9 mouse cellular contexts compared by ENCODE assay signal in genomic region chr12:55442861-55443850, GRCm38 (mm10). TPM values are rescaled to one million over a fixed set of nuclear protein-coding genes. Genes with fewer than 3 reads are reported as not detected.
DNase-seq lines count a peak whose midpoint lies in the region; ATAC-seq and TF ChIP-seq lines count a peak whose summit lies in the region.
"Had no signal": no experiment of that assay in that cellular context is flagged by ENCODE, and none has a peak within 500 bp of the region (broad histone marks: within the 10 kb centered on the region; RNA-seq: fewer than 3 reads in every experiment).

No protein-coding gene starts in this region.

- no peaks in the 10 kb centered on the region for H3K27me3 ChIP-seq in embryonic facial prominence, embryonic 10.5 days (replicated peaks; ENCODE audit: low read depth, poor library complexity, severe bottlenecking)
- no peaks in the 10 kb centered on the region for H3K27me3 ChIP-seq in heart, embryonic 15.5 days
- no peaks in the 10 kb centered on the region for H3K27me3 ChIP-seq in thymus, adult 2 months (ENCODE audit: control insufficient read depth, insufficient read depth, low read length)

- H3K9ac ChIP-seq in heart, embryonic 15.5 days = 0 out of 2 replicates have a peak overlapping the region, but pooled peaks have one; percentile 1

- DNase-seq in thymus, adult 18-20 months = peak; percentile 58 to 71
- DNase-seq in thymus, postnatal 0 days (ENCODE audit: low spot score) = no peak
- DNase-seq in embryonic facial prominence, embryonic 10.5 days (ENCODE audit: low spot score) = no peak
- DNase-seq in kidney, postnatal 14 days = peak; percentile 90
- peak; percentile 60 for DNase-seq in thymus, adult 2 months

- WGBS in embryonic facial prominence, embryonic 10.5 days = 68% methylated on average over 9 of the region's 9 CpGs
- WGBS in heart, embryonic 15.5 days = 40% methylated on average over 9 of the region's 9 CpGs
- WGBS in thymus, adult 2 months = 62% methylated on average over 9 of the region's 9 CpGs

- no peaks in the 10 kb centered on the region for H3K9me3 ChIP-seq in embryonic facial prominence, embryonic 10.5 days
- no peaks in the 10 kb centered on the region for H3K9me3 ChIP-seq in heart, embryonic 15.5 days (replicated peaks)

- ATAC-seq in heart, embryonic 15.5 days (replicated peaks; ENCODE audit: insufficient number of reproducible peaks, insufficient read depth, low FRiP score, low read depth) = peak; percentile 64
- ATAC-seq in megakaryocyte-erythroid progenitor cell, adult 5-6 weeks (replicated peaks; ENCODE audit: low FRiP score, low TSS enrichment, poor library complexity, severe bottlenecking) = peak; percentile 74
- ATAC-seq in monocyte, adult 5-6 weeks (replicated peaks; ENCODE audit: insufficient number of reproducible peaks, low FRiP score, low TSS enrichment, poor library complexity, severe bottlenecking) = no peak

- no peak for TF ChIP-seq POLR2A in thymus, adult 2 months (IDR thresholded peaks at IDR 0.05; ENCODE audit: control insufficient read depth, extremely low read depth, insufficient read depth, low read length, poor library complexity)

- peak overlapping the region; percentile 4; the same call in 1 of the 2 replicates for H3K27ac ChIP-seq in embryonic facial prominence, embryonic 10.5 days (replicated peaks)
- peak overlapping the region; percentile 82 for H3K27ac ChIP-seq in heart, embryonic 15.5 days
- peak overlapping the region; percentile 65 for H3K27ac ChIP-seq in thymus, adult 2 months (ENCODE audit: control insufficient read depth, insufficient read depth, low read length)
- H3K27ac ChIP-seq: macrophage had no signal

- TF ChIP-seq CTCF in thymus, adult 2 months (IDR thresholded peaks at IDR 0.05; ENCODE audit: borderline replicate concordance, control insufficient read depth, extremely low read depth, insufficient read depth, low read length, poor library complexity) = no peak

- H3K36me3 ChIP-seq in embryonic facial prominence, embryonic 10.5 days (replicated peaks) = no peaks in the 10 kb centered on the region
- no peaks in the 10 kb centered on the region for H3K36me3 ChIP-seq in heart, embryonic 15.5 days
- no peaks in the 10 kb centered on the region for H3K36me3 ChIP-seq in thymus, adult 2 months (ENCODE audit: control insufficient read depth, insufficient read depth, low read length)

- H3K4me1 ChIP-seq in embryonic facial prominence, embryonic 10.5 days = peaks cover 55% of the 10 kb centered on the region
- H3K4me1 ChIP-seq in heart, embryonic 15.5 days (replicated peaks) = peaks cover 64% of the 10 kb centered on the region
- peaks cover 72% of the 10 kb centered on the region for H3K4me1 ChIP-seq in thymus, adult 2 months (replicated peaks; ENCODE audit: control insufficient read depth, insufficient read depth, low read length)

- no peak overlapping the region for H3K4me2 ChIP-seq in heart, embryonic 15.5 days

- no peak overlapping the region for H3K4me3 ChIP-seq in embryonic facial prominence, embryonic 10.5 days
- H3K4me3 ChIP-seq in heart, embryonic 15.5 days = no peak overlapping the region
- H3K4me3 ChIP-seq in thymus, adult 2 months (ENCODE audit: control insufficient read depth, insufficient read depth, low read length) = no peak overlapping the region

RNA-seq across cellular contexts. Expression of gene Nfkbia, which starts 49.3 kb away (rescaled TPM):
- polyA plus RNA-seq in thymus, postnatal 0 days (2015; fragmentation: Nextera tagmentation; extraction: Ambion mirVana) = 296 and 339 TPM in 2 replicates
- polyA plus RNA-seq in embryonic facial prominence, embryonic 10.5 days (2016; fragmentation: Nextera tagmentation; extraction: Ambion mirVana) = 44.6 and 55.2 TPM in 2 replicates
- polyA plus RNA-seq in heart, embryonic 15.5 days (2015; fragmentation: Nextera tagmentation; extraction: Ambion mirVana) = 61.4 and 82.5 TPM in 2 replicates
- total RNA-seq in megakaryocyte-erythroid progenitor cell, adult 5-6 weeks (2014; fragmentation: Nextera tagmentation) = 13.8 and 29.4 TPM in 2 replicates
- total RNA-seq in megakaryocyte-erythroid progenitor cell, adult 5-6 weeks (2017) = 71.6 and 81.5 TPM in 2 replicates
- polyA plus RNA-seq in thymus, adult 2 months (2012; rRNA removed) = 613 and 674 TPM in 2 replicates
- 223 to 481 TPM (median 360 TPM) in 3 replicates for total RNA-seq in monocyte, adult 5-6 weeks (2017)

RNA-seq across cellular contexts. Expression of gene Psma6, which starts 59.1 kb away (rescaled TPM):
- 720 and 727 TPM in 2 replicates for polyA plus RNA-seq in thymus, postnatal 0 days (2015; fragmentation: Nextera tagmentation; extraction: Ambion mirVana)
- 510 and 513 TPM in 2 replicates for polyA plus RNA-seq in embryonic facial prominence, embryonic 10.5 days (2016; fragmentation: Nextera tagmentation; extraction: Ambion mirVana)
- polyA plus RNA-seq in heart, embryonic 15.5 days (2015; fragmentation: Nextera tagmentation; extraction: Ambion mirVana) = 301 and 302 TPM in 2 replicates
- total RNA-seq in megakaryocyte-erythroid progenitor cell, adult 5-6 weeks (2014; fragmentation: Nextera tagmentation) = 335 and 357 TPM in 2 replicates
- total RNA-seq in megakaryocyte-erythroid progenitor cell, adult 5-6 weeks (2017) = 358 and 418 TPM in 2 replicates
- polyA plus RNA-seq in thymus, adult 2 months (2012; rRNA removed) = 74.8 and 92.3 TPM in 2 replicates
- total RNA-seq in monocyte, adult 5-6 weeks (2017) = 235 to 325 TPM (median 287 TPM) in 3 replicates

Comparison
In these comparisons a context has a peak if more than half of its experiments do, and no peak if none do; other contexts are left out.
1. DNase-seq: peak in thymus, adult 18-20 months (2 of 2), kidney, postnatal 14 days (single experiment) and thymus, adult 2 months (single experiment); none in thymus, postnatal 0 days (single experiment) and embryonic facial prominence, embryonic 10.5 days (single experiment).
2. H3K27ac ChIP-seq: peak in every context shown above with its lines; median percentile 82 in heart, embryonic 15.5 days; 65 in thymus, adult 2 months; 4 in embryonic facial prominence, embryonic 10.5 days.